Mouse (Mus musculus): ENCODE data around the gene Hdhd5.

Gene Hdhd5

DNA sequence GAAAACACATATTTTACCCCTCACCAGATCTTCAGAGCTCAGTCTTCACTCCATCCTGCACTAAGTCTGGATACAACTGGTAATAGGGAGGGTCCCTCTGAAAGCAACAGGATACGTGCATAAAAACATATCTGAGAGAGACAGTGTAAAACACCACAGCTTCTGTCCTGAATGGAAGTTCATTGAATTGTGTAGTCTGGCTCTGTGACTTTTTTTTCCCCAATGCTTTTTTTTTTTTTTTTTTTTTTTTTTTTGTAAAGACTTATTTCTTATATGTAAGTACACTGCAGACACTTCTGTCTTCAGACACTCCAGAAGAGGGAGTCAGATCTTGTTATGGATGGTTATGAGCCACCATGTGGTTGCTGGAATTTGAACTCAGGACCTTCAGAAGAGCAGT is 1.5 kb upstream of the Hdhd5 start:
- DNase-seq (ENCODE audit: low spot score) = no peak

DNA sequence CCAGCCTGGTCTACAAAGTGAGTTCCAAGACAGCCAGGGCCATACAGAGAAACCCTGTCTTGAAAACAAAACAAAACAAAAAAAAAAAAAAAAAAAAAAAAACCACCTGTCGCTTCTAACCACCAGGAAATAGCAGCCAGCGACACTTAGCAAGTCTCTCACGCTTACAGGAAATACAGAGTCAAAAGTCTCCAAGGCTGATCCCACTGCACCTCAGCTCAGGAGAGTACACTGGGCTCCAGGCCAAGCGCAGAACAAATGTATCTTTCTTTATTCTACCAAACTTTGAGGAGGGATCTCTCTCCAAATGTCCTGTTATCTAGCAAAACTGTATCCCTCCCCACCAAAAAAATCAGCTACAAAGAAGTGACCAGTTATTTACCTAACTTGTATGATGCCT is 2.0 kb downstream of the Hdhd5 start:
- no peak for DNase-seq (ENCODE audit: low spot score)

DNA sequence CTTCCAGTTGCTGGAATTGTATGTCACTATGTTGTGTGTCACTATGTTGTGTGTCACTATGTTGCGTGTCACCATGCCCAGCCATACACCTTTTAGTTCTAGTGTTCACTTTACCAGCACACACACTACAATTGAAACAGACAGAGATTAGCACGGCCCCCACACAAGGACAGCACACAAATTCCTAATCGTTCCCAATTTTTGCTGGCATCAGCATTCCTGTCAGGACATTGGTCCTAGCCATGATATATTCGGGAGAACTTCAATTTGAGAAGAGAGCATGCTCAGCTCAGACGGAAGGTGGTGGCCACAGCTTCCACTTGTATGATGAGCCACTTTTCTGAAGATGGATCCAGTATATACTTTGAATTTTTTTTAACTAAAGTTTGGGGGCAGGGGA is 6.3 kb downstream of the Hdhd5 start:
- DNase-seq (ENCODE audit: low spot score) = no peak

DNA sequence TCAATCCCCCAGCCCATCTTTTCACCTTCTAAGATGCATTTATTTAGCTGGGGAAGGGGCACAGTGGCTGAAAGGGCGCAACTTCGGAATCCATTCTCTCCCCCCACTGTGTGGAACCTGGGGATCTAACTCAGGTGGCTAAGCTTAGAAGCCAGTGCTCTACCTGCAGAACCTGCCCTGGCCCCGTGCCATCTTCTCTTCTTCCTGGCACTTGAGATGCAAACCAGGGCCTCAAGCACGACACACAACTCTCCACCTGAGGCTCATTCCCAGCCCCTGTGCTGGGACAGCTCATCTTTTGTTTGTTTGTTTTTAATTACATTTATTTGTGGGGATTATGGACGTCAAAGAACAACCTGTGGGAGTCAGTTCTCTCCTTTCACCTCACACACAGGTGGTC is 11.5 kb downstream of the Hdhd5 start:
- no peak for DNase-seq (ENCODE audit: low spot score)

DNA sequence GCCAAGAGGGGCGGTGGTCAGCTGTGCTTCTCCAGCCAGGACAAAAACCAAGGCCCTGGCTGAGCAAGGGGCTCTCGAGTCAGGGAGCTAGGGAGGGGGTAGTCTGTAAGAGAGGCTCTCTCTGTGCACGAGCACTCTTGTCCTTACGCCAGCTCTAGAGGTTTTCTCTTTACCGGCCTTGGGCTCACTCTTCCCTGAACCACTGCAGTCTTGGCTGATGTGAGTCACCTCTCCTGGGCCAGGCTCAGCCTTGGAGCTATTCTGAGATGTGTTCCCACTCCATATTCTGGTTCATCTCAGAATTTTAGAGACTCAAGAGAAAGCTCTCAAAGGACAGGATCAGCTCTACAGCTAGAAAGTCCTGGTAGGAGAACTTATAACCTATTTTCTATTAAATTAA is 13.8 kb downstream of the Hdhd5 start:
- no peak for DNase-seq (ENCODE audit: low spot score)

DNA sequence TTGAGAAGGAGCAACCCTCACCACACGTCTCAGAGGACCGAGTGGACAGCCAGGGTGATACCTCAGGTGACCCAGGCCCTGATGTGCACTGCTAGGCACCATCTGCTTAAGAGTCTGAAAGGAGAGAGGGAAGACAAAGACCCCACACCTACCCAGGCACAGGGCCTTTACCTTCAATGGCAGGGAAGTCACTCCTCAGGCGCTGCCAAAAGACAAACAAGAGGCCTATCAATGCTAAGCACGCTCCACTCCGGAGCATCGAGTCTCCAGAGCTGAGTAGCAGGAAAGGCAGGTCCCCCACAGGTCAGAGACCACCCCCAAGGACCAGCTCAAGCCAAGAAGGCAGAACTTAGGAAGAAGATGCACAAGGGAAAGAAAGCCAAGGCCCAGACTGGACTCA is 14.2 kb downstream of the Hdhd5 start:
- no peak for DNase-seq (ENCODE audit: low spot score)

DNA sequence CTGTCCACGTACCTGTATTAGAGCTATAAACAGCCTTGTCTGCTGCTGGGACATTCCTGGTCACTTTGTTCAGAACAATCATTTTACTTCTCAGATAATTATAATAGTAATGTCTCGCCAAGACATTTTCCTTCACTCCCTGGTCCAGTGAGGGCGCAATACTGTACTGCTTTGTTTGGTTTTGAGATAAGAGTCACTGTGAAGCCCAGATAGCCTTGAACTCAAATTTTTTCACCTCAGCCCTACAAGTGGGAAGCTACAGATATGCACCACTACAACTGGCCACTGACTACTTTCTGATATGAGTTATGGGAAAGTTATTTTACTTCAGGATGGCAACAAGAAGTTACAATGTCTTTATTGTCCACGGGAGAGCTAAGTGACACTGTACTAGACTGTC is 14.7 kb downstream of the Hdhd5 start:
- no peak for DNase-seq (ENCODE audit: low spot score)

DNA sequence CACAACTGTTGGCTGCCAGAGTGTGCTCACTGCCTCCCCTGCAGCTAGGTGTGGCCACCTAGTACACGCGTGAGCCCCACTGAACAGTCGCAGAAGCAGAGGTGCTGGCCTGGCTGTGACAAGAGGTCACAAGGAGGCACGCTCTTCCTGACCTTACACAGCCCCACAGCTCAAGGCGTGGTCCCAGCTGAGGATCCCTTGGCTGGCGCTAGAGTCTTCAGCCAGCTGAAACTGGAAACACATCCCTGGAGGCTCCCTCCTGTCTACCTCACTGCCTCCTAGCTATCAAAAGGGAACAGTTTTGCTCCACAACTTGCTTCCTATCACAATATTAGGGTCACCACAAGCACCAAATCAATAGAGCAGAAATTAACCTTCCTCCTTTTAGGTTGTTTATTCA is 19.9 kb downstream of the Hdhd5 start:
- DNase-seq (ENCODE audit: low spot score) = no peak

DNA sequence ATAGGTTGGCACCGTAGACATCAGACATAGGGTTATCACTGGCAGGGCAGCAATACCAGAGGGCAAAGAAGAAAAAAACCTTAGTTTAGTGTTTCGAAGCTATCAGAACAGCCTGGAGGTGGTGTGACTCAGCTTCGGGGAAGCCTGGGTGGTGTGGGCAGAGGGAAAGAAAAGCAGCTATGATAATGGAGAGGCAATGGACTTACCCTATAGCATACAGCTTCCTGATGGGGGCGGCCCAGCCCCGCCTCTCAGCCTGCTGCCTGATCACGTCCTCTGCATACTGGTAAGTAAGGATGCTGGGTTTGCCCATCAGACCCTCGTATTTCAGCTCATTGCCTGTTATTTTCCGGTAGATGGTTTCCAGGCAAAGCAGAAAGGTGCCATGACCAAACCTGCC is 20.7 kb downstream of the Hdhd5 start:
- DNase-seq (ENCODE audit: low spot score) = no peak

DNA sequence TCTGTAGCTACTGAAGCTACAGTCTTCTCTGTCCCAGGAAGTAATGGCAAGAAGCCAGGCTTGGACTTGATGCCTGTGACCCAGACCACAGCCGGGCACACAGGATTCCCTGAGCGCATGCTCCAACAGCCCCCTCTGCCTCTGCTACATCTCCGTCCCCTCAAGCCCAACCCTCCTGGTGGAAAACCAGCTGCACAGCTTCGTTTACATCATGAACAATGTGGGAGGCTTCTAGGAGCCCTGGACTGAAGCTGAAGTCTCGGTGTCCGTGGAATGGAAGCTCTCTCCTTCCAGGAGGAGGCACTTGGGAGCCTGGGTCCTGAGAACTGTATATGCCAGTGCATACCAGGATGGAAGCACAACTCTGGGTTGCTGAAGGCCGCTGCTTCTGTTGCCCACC is 21.1 kb downstream of the Hdhd5 start:
- no peak for DNase-seq (ENCODE audit: low spot score)

DNA sequence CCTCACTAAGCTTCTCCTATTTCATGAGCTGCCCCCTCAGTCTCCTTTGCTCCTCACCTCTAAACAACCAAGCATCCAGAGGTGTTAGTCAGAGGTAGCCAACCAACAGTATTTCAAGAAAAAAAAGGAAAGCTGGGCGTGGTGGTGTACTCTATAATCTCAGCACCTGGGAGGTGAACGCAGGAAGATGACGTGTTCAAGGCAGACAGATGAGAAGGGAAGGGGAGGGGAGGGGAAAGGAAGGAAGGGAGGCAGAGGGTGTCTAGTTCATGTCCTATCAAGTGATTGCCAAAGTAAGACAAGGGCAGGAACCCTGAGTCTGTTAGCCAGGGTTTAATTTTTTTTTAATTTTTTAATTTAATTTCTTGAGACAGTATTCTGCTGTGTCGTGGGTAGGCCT is 22.5 kb downstream of the Hdhd5 start:
- DNase-seq (ENCODE audit: low spot score) = no peak

DNA sequence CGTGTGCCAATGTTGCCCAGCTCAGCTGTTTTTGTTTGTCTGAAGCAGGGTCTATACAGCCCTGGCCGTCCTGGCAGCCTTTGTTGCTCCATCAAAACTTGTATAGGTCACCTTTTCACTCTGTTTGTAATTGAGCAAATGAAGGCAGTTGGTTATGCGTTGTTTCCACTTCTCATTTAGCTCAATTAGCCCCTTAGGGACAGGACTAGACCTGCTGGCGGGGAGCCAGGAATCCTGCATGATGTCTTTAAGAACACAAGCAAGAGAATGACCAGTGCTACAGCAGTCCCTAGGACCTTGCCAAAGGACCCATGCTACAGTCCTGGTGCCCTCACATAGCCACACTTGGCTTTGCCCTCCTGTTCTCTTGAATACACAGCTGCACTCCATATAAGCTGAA is 25.6 kb downstream of the Hdhd5 start:
- DNase-seq (ENCODE audit: low spot score) = peak; percentile 42

DNA sequence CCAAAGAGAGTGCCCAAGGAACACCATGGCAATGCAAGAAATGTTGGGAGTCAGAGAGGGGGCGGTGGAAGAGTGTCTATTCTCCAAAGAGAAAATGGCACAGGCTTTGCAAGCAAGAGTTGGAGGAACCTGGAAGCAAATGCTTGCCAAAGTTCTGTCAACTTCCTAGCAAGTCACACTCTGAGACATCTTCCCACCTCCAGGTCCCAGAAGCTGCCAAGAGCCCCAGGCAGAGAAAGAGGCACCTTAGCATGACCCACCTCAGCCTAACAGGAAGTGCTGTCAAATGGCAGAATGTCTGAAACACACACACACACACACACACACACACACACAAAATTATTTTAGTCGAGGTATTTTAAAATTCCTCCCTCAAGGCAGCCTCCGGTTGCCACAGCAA is 27.1 kb downstream of the Hdhd5 start:
- no peak for DNase-seq (ENCODE audit: low spot score)

DNA sequence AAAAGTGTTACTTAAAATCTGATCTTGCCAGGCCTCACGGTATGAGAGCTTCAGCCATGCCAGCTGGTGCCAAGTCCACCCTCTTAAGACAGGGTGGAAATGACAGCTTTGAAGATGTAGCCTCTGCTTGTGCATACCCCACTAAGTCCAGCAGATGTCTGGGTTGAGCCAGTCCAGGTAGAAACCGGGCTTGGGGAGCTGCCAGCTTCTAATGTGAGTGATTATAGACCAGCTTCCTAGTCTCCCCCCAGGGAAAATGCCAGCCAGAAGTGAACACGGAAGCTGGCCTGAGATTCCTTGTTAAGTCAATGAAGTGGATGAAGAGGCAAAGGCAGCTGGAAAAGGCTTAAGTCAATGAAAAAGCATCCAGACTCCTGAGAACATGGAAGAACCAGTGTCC is 34.6 kb downstream of the Hdhd5 start:
- DNase-seq (ENCODE audit: low spot score) = no peak

DNA sequence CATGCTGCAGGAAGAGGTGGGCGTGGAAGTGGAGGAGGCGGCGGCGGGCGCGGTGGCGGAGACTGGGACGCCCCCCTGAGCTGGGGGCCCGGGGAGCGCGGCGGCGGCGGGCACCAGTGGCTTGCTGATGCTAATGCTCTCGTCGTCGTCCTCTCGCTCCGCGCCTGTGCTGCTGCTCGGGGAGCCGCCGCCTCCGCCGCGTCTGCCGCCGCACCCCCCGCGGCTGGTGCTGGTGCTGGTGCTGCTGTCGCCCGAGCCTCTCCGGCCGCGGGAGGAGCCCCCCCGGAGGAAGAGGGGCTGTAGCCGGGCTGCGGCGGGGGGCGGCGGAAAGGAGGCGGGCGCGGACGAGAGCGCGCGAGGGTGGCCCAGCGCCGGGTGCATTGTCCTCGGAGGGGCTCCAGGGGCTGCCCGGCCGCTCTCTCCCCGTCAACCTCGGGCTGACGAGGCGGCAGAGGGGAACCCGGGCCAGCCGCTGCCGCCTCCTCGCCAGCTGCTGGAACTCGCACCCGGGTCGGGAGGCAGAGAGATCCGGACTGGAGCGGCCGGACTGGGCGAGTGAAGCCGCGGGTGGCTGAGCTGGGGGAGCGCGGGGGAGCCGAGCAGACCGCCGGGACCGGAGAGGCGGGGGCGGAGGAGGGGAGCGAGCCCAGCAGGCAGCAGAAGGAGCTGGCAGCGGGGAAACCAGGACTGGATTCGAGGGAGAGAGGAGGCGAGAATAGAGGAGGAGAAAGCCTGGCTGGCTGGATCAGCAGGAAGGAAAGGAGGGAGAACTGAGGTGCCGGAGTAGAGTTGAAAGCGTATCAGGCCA is 37.5 kb downstream of the Hdhd5 start, which contains the start of gene Tmem121b:
Gene Tmem121b, minus strand, starts transcription at position 434 of the 808 bp plus-strand sequence.
- peak; percentile 88 for DNase-seq (ENCODE audit: low spot score)

DNA sequence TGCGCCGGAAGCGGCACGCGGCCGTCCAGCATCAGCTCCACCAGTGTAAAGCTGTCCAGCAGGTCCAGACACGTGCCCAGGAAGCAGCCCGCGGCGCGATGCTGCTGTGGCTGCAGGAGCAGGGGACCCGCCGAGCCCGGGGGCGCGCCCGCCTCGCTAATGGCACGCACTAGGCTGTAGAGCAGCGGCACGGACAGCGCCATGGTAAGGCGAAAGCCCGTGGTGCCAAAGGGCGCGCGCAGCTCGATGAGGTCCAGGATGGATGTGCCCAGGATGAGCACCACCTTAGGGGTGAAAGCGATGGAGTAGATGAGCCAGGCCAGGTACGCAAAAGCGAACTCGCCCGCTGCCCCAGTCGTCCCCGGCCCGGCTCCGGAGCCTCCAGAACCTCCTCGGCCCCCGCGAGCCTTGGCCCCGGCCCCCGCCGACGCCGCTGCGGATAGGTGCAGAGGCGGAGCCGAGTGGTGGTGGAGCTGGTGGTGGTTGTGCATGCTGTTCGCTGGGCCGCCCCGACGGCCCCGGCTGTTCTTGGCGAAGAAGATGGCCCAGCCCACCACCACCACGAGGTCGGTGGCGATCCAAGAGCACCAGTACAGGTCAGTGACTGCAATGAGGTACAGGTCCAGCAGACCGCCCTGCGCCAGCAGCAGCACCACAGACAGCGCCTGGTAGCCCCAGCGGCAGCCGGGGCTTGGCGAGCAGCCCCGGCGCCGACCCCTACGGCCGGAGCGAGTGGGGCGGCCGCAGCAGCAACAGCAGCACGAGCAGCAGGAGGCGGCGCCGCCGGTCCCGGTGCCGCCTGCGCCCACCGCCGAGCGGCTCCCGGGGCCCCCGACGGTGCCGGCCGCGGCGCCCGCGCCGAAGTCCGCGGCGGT is 38.4 kb downstream of the Hdhd5 start:
- DNase-seq (ENCODE audit: low spot score) = peak; percentile 58

DNA sequence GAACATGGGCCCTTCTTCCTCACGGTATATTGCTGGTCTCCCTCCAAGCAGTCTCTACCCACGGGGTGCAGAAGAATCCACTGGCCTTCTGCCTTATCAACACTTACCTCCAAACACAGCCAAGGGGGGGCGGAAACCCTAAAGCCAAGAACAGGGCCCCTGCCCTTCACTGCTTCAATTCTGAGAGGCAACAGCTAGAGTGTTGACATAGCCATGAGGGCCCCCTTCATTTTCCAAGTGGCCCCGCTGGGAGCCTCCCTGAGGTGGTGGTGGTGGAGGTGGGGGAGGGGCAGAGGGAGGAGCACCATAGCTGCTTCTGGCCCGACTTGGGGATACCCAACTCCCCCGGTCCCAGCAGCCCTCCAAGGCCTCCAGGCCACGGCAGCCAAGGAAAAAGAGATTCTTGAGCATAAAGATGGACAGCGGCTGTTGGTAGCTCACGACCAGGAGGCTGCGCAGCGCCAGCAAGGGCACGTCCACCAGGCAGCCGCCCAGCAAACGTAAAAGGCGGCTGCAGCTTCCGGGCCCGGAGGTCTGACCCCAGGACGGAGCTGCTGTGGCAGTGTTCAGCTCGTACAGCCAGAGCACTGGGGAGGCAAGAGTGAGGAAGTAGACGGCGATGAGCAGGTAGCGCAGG is 39.1 kb downstream of the Hdhd5 start:
- no peak for DNase-seq (ENCODE audit: low spot score)

DNA sequence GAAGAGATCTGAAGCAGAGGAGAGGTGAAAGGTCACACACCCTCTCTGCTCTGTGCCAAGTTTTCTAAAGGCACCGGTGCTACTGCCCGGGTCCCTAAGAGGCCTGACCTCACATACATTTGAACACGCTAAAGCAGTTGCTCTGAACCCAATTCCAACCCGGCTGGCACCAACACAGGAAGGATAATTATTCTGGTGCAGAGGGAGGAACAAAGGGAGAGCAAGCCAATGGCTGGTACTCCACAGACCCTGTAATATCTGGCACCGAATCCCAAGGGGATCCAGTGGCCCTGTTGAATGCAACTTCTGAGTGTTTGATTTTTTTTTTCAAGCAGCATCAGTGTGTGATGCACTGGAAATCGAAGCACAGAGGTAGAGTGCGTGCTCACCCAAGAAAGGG is 40.1 kb downstream of the Hdhd5 start:
- no peak for DNase-seq (ENCODE audit: low spot score)

DNA sequence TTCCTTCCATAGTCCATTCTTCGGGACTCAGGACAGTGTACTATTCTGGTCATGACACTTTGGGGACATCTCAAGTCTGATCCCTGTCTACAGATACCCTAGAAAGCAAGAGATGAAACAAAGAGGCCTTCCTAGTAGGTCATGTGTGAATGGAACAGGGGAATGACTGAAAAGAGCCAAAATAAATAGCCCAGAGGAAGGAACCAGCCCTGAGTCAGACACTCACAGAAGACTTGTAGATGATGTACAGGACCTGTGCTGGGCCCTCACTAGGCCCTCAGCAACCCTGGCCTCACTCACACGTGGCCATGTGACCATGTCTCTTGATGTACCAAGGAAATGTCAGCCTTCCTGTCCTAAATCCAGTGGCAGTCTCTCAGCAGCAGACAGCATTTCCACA is 41.7 kb downstream of the Hdhd5 start:
- no peak for DNase-seq (ENCODE audit: low spot score)

DNA sequence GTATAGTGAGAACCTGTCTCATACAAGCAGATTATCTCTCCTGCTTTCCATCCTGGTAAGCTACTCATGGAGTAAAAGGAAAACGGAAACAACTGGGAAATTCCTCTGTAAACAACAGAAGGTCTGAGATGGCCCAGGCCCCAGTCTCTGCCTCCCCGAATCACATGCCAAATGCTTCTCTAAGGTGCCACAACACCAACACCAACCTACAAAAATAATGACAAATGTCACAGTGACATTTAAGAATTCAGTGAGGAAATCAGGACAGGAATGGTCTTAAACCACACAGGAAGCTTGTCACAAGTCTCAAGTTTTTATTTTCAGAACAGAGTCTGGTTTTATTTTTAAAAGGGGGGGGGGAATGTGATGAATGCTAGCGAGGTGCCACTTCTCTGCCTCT is 42.5 kb downstream of the Hdhd5 start:
- DNase-seq (ENCODE audit: low spot score) = no peak

DNA sequence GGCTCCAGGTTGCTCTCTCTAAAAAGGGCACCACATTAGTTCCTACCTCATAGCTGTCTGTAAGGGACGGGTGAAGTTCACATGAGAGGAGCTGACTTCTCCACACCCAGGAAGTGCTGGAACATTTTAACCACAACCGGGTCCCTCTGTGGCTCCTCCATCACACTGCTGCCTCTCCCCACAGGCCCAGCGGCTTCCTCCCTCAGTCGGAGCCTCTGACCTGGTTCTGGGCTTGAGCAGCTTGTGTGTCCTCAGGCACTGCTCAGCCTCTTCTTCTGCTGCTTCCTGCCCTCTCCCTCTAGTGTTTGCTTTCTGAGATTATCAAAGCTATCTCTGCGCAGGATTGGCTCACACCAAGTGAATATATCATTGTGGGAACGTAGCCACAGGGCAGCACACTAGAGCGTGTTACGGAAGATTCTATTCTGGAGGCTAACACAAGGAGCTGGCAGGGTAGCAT is 45.0 kb downstream of the Hdhd5 start:
- no peak for DNase-seq (ENCODE audit: low spot score)

DNA sequence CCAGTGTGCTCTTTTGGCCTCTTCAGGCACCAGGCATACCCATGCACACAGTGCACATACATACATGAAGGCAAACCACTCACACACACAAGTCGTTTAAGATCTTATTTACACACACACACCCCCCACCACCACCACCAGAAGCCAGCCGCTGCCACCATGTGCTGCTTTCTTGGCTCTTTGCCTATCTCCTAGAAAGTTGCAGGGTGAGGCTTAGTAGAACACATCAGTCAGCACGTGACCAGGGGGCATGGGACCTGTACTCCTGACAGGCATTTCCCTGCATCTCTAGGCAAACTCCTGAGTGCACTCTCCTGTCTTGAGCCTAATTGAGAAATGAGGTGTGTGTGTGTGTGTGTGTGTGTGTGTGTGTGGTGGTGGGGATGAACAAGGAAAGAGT is 46.1 kb downstream of the Hdhd5 start:
- no peak for DNase-seq (ENCODE audit: low spot score)

DNA sequence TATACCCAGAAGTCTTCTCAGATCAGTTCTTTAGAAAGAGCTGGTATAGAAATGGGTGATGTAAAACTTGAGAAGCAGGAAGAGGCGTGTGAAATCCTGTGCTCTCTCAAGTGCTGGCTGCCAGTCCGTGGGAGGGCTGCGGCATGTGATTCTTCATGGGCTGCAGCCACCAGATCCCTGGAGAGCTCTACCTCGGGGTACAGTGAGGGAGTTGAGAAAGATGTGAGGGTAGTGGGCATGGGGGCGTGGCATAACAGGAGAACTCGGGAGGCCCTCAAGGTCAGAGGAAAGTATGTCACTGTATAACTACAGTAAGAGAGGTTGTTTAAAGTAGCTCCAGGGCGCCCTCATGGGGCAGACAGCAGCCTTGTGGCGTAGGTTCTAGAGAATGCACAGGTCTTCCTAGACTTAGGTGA is 47.9 kb downstream of the Hdhd5 start:
- peak; percentile 71 for DNase-seq (ENCODE audit: low spot score)

Measured in retina, embryonic 14.5 days (tissue).